Mouse (Mus musculus) layer of hippocampus, adult 18-20 months (tissue): ENCODE measurements around the gene Csrnp3. TPM values are rescaled to one million over a fixed set of nuclear protein-coding genes. Genes with fewer than 3 reads are reported as not detected.

Experiments used
- total RNA-seq, 2 experiments: library from RNA; stranded (reverse); gene quantifications; 2 replicates each; pipeline ENCODE4 v1.2.3; 2021

The Csrnp3 gene
- total RNA-seq, 2 experiments from 2014 or later, result 74.2 to 76.7 TPM

Other genes starting within 250 kb of the Csrnp3 start
- gene Scn2a, start 225.0 kb upstream of the Csrnp3 start, total RNA-seq, result 100 to 1,000 TPM; 233 to 242 TPM